Mouse (Mus musculus): ENCODE results near the gene Olfr97. TPM values are rescaled to one million over a fixed set of nuclear protein-coding genes. Genes with fewer than 3 reads are reported as not detected.

Gene Olfr97
- polyA plus RNA-seq, 1 experiment, result not detected

DNA sequence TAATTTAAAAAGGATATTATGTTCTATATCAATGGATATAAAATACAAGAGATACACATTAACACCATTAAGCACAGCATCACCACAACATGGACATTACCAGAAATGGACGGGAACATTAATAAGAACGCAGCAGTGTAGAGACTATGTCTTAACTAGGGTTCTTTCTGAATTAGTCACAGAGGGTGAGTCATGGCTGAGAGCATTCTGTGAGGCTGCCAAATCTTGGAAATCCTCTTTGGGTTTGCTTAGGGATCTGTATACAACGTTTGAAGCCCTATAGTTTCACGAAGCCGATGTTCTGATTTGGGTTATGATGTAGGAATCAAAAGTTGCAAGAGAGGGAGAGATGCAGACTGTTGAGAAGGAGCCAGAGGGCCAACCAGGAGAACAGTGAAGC, 42.3 kb downstream of the Olfr97 start:
- no peak for DNase-seq (ENCODE audit: low spot score)

DNA sequence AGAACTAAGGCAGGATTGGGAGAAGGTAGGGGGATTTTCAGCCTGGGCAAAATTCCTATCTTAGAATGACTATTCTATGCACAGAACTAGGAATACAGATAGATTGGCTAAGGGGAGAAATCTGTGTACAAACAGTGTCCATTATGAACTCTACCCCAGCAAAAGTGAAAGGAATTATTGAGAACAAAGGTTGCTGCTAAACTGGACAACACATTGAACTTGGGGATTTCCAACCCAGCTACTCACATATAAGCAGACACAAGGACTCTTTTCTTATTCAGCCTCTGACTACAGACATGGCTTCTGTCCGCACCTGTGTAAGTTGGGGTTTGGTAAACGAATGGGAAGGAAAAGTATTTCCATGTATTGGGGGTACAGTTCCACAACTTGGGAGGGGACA, 43.5 kb downstream of the Olfr97 start, which contains the start of gene Ubd:
Gene Ubd (plus strand): TSS at position 237 of the 400 bp plus-strand sequence.
- DNase-seq (ENCODE audit: low spot score), result no peak

DNA sequence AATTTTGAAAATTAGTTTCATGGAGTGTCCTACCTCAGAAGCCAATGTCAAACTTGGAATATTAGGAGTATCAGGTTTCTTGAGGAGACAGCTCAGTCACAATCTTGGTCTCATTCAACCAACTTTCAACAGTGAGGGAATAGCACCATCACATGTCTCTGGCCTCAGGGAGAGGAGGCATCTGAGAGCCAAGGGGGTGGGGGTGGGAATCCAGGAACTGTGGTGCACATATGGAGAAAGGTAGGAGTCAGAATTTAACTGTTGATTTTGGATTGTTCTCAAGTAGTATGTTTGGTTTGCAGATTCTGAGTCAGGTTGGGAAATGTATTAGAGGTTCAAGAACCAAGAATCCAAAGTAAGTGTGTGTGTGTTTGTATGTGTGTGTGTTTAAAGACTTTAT, 44.1 kb downstream of the Olfr97 start:
- no peak for DNase-seq (ENCODE audit: low spot score)

DNA sequence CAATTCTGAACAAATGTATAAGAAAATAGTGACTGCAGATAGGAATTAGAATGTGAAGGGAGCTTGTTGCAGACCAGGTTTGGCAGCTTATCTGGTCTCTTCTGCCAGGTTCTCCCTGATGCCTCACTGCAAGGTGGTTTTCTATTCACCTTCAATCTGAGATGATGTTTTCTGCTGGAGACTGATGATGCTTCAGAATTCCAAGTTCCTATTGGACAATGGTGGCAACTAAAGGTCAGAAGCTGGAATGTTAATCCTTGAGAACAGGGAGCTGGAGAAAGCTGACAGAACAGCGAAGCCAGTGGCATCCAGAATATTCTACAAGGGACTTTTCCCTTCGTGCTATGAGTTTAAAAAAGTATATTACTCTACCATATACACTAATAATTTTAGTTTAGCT, 46.4 kb downstream of the Olfr97 start:
- DNase-seq (ENCODE audit: low spot score), result no peak

DNA sequence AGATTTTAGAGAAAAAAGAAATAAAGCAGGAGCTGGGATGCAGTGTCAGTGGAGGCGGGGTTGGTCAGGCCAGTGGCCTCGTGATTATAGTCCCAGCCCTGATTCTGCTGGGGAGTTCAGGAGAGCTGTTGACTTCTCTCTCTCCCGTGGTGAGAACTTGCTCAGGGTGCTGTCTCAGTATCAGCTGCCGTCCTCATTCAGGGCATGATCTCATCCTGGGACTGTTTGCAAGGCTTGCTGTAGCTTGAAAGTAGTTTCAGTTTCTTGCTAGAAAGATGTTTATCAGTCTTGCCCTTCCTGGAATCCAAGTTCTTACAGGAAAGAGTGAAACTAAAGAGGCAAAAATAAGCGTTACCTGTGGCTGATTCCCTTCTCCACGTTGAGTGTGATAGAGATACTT, 51.7 kb downstream of the Olfr97 start:
- no peak for DNase-seq (ENCODE audit: low spot score)

Other genes with a start within 250 kb of the Olfr97 start
- 3.0 and 3.8 TPM in 2 replicates for gene H2-M5, start 247.8 kb downstream of the Olfr97 start, polyA plus RNA-seq (2012; rRNA removed)
- 22.6 and 32.3 TPM in 2 replicates for gene Zfp57, start 236.2 kb downstream of the Olfr97 start, polyA plus RNA-seq (2012; rRNA removed)
- 0.11 and 0.18 TPM in 2 replicates for gene Mog, start 213.9 kb downstream of the Olfr97 start, polyA plus RNA-seq (2012; rRNA removed)
- 72.1 and 81.4 TPM in 2 replicates for gene Gabbr1, start 191.4 kb downstream of the Olfr97 start, polyA plus RNA-seq (2012; rRNA removed)
- not detected in 2 replicates for gene Olfr90, start 148.8 kb downstream of the Olfr97 start, polyA plus RNA-seq (2012; rRNA removed)
- gene Olfr91, start 139.1 kb downstream of the Olfr97 start, polyA plus RNA-seq (2012; rRNA removed), result not detected in 2 replicates
- not detected in 2 replicates for gene Olfr92, start 117.2 kb downstream of the Olfr97 start, polyA plus RNA-seq (2012; rRNA removed)
- gene Olfr93, start 75.8 kb downstream of the Olfr97 start, polyA plus RNA-seq (2012; rRNA removed), result not detected in 2 replicates
- gene Ubd, start 43.4 kb downstream of the Olfr97 start, polyA plus RNA-seq (2012; rRNA removed), result 0.52 and 1.0 TPM in 2 replicates
- gene Olfr94, start 36.3 kb downstream of the Olfr97 start, polyA plus RNA-seq (2012; rRNA removed), result not detected in 2 replicates
- not detected in 2 replicates for gene Olfr95, start 24.2 kb downstream of the Olfr97 start, polyA plus RNA-seq (2012; rRNA removed)
- gene Olfr96, start 17.2 kb downstream of the Olfr97 start, polyA plus RNA-seq (2012; rRNA removed), result not detected in 2 replicates
- gene Olfr98, start 26.4 kb upstream of the Olfr97 start, polyA plus RNA-seq (2012; rRNA removed), result not detected in 2 replicates
- 12.3 and 13.0 TPM in 2 replicates for gene H2-M3, start 32.9 kb upstream of the Olfr97 start, polyA plus RNA-seq (2012; rRNA removed)
- not detected in 2 replicates for gene Olfr99, start 46.1 kb upstream of the Olfr97 start, polyA plus RNA-seq (2012; rRNA removed)
- gene Olfr101, start 67.0 kb upstream of the Olfr97 start, polyA plus RNA-seq (2012; rRNA removed), result not detected in 2 replicates
- not detected in 2 replicates for gene Olfr102, start 79.7 kb upstream of the Olfr97 start, polyA plus RNA-seq (2012; rRNA removed)
- not detected in 2 replicates for gene Olfr103, start 102.4 kb upstream of the Olfr97 start, polyA plus RNA-seq (2012; rRNA removed)
- not detected in 2 replicates for gene Olfr104-ps, start 122.3 kb upstream of the Olfr97 start, polyA plus RNA-seq (2012; rRNA removed)
- gene Olfr105-ps, start 141.7 kb upstream of the Olfr97 start, polyA plus RNA-seq (2012; rRNA removed), result not detected in 2 replicates
- not detected in 2 replicates for gene Olfr106-ps, start 153.1 kb upstream of the Olfr97 start, polyA plus RNA-seq (2012; rRNA removed)
- gene Olfr107, start 161.9 kb upstream of the Olfr97 start, polyA plus RNA-seq (2012; rRNA removed), result not detected in 2 replicates
- not detected in 2 replicates for gene Olfr108, start 208.2 kb upstream of the Olfr97 start, polyA plus RNA-seq (2012; rRNA removed)
- not detected in 2 replicates for gene Olfr109, start 221.6 kb upstream of the Olfr97 start, polyA plus RNA-seq (2012; rRNA removed)
- gene H2-M2, start 246.2 kb upstream of the Olfr97 start, polyA plus RNA-seq (2012; rRNA removed), result 0.35 and 0.47 TPM in 2 replicates

All from urinary bladder, adult 2 months (tissue).